Mouse (Mus musculus) spleen, postnatal 4 days (tissue): ENCODE measurements at regions not wholly inside any gene's neighbourhood (a gene's known extent, or its start where the extent isn't known, plus 50 kb on each side); places are given as distances from the start of the nearest gene placed in this dataset.
"Not testable (repeated sequence)": the region's sequence is repeated elsewhere in the genome, so short reads cannot be mapped to it uniquely, and the experiment has no call there.

Experiments used
- DNase-seq, 2 experiments: peaks; one replicate each; pipeline ENCODE4 v3.0.0; 2022; ENCODE audit warnings: low spot score in 2 of 2

GRCm38 (mm10) chr12:23026976-23027375, 753.1 kb downstream of the Gm10330 start:
- not testable (repeated sequence) for DNase-seq

- DNase-seq: not testable (repeated sequence)
These were observed 756.5 kb downstream of the Gm10330 start for GRCm38 (mm10) chr12:23023556-23023955.

- DNase-seq: peak; percentile 11 to 55
These were observed 769.9 kb downstream of the Gm10330 start for GRCm38 (mm10) chr12:23010199-23010598.

- DNase-seq: not testable (repeated sequence)
These were observed 770.4 kb downstream of the Gm10330 start for GRCm38 (mm10) chr12:23009662-23010061.
